Mouse (Mus musculus) embryonic facial prominence, embryonic 13.5 days (tissue): ENCODE data around the gene Gltpd2. TPM values are rescaled to one million over a fixed set of nuclear protein-coding genes. Genes with fewer than 3 reads are reported as not detected.

Experiments
- ATAC-seq: fragments of 200-750 bp; cut with Nextera tagmentation; 2 replicates; pipeline ENCODE4 v1.8.0; 2017; ENCODE audit warnings: low read depth; ENCODE audit not compliant: insufficient number of reproducible peaks, insufficient read depth, low FRiP score, low TSS enrichment
- H3K27ac ChIP-seq: fragments of 300-500 bp; sonication (generic); 2 replicates; pipeline ENCODE4 v1.5.1; 2015; ENCODE audit warnings: moderate library complexity, mild to moderate bottlenecking, inconsistent platforms
- H3K27me3 ChIP-seq: fragments of 300-500 bp; sonication (generic); 2 replicates; pipeline ENCODE4 v1.6.1; 2015; ENCODE audit warnings: mild to moderate bottlenecking, inconsistent platforms
- H3K36me3 ChIP-seq: fragments of 300-500 bp; sonication (generic); 2 replicates; pipeline ENCODE4 v1.6.1; 2015; ENCODE audit warnings: mild to moderate bottlenecking, inconsistent platforms
- H3K4me1 ChIP-seq: fragments of 300-500 bp; sonication (generic); 2 replicates; pipeline ENCODE4 v1.6.1; 2015; ENCODE audit warnings: inconsistent platforms
- H3K4me2 ChIP-seq: fragments of 300-500 bp; sonication (generic); 2 replicates; pipeline ENCODE4 v1.6.1; 2015; ENCODE audit warnings: moderate library complexity, mild to moderate bottlenecking, inconsistent platforms
- H3K4me3 ChIP-seq: fragments of 300-500 bp; sonication (generic); 2 replicates; pipeline ENCODE4 v1.5.1; 2015; ENCODE audit warnings: mild to moderate bottlenecking, inconsistent platforms
- H3K9ac ChIP-seq: fragments of 300-500 bp; sonication (generic); 2 replicates; pipeline ENCODE4 v1.6.1; 2015; ENCODE audit warnings: mild to moderate bottlenecking, inconsistent platforms
- H3K9me3 ChIP-seq: fragments of 300-500 bp; sonication (generic); 2 replicates; pipeline ENCODE4 v1.6.1; 2016; ENCODE audit warnings: inconsistent platforms
- WGBS: fragments of 180-500 bp; shearing (Covaris S2); methylation state at CpG from one replicate; pipeline ENCODE4 v1.1.7; 2015; ENCODE audit warnings: mixed read lengths; 5-methylcytosine and 5-hydroxymethylcytosine counted together
- polyA plus RNA-seq: library from polyadenylated mRNA; unstranded; fragments of >200 nt; fragmentation: Nextera tagmentation; extraction: Ambion mirVana; gene quantifications from 2 replicates; pipeline ENCODE4 v1.2.1, GENCODE M21; 2015

Gene Gltpd2
- polyA plus RNA-seq, 1 experiment from 2014 or later: not detected

GRCm38 (mm10) chr11:70540928-70541327 lies 21.9 kb downstream of the Gltpd2 start:
- peaks cover 41% of the 10 kb centered on the region for H3K27me3 ChIP-seq
- peak overlapping the region; percentile 92 for H3K4me2 ChIP-seq
- peak overlapping the region; percentile 67 for H3K4me3 ChIP-seq
- H3K9ac ChIP-seq: peak overlapping the region; percentile 78; the same call in 1 of the 2 replicates
- no peaks in the 10 kb centered on the region for H3K9me3 ChIP-seq
- WGBS: 84% methylated on average over 7 of the region's 7 CpGs
- ATAC-seq: no peak
- no peaks in the 10 kb centered on the region for H3K36me3 ChIP-seq
- no peak overlapping the region for H3K27ac ChIP-seq
- peaks cover 12% of the 10 kb centered on the region; the same call in 1 of the 2 replicates for H3K4me1 ChIP-seq

- Histone ChIP-seq H3K9me3 (no peaks in the 10 kb centered on the region), H3K27me3 (peaks cover 41% of the 10 kb centered on the region), H3K4me1 (peaks cover 12% of the 10 kb centered on the region; the same call in 1 of the 2 replicates), H3K27ac (no peak overlapping the region), H3K9ac (no peak overlapping the region), H3K4me2 (0 out of 2 replicates have a peak overlapping the region, but pooled peaks have one; percentile 92), H3K36me3 (no peaks in the 10 kb centered on the region), H3K4me3 (no peak overlapping the region)
- 73% methylated on average over 5 of the region's 5 CpGs for WGBS
- no peak for ATAC-seq
Observed at GRCm38 (mm10) chr11:70541415-70541814, 22.4 kb downstream of the Gltpd2 start.

DNA sequence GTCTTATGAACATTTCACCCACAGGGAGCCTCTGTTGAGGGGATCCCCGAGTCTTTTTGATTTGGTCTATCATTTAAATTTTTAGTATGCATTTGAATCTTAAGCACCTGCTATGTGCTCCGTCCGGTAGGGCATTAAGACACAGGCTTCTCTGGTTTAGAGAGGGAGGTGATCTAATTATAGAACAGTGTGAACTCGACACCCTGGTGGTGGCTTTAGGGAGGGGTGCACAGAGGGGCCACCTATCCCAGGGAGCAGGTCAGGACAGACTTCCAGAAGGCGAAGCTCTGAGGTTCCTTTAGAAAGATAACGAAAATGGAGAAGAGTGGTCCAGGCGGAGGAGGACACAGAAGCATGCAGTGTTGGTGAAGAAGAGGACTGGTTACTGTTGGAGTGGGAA lies 25.5 kb downstream of the Gltpd2 start:
- no peak for ATAC-seq
- WGBS: 67% methylated on average over 7 of the region's 7 CpGs
- H3K4me1 ChIP-seq: peaks cover 12% of the 10 kb centered on the region; the same call in 1 of the 2 replicates

DNA sequence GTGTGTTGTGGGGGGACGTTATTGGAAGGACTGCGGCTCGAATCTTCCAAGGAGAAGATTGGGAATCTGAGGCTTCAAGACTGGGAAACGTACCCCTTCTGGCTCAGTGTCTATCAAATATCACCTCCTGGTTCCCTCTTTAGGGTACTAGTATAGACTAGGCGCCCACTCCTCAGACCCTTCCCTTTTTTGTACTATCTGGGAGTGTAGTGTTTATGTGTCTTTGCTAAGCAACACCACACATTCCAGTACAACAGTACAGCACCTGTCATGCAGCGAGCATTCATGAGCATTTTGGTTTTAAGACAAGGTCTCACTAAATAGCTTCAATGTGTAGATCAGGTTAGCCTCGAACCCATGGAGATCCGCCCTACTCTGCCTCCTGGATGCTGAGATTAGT lies 32.5 kb downstream of the Gltpd2 start:
- H3K9me3 ChIP-seq: no peaks in the 10 kb centered on the region
- no peak overlapping the region for H3K27ac ChIP-seq
- peaks cover 7% of the 10 kb centered on the region for H3K4me1 ChIP-seq
- no peak for ATAC-seq
- 85% methylated on average over 8 of the region's 8 CpGs for WGBS
- no peak overlapping the region for H3K4me3 ChIP-seq
- H3K9ac ChIP-seq: no peak overlapping the region
- no peaks in the 10 kb centered on the region for H3K27me3 ChIP-seq
- H3K36me3 ChIP-seq: no peaks in the 10 kb centered on the region
- no peak overlapping the region for H3K4me2 ChIP-seq

More for the DNA sequence above, 25.5 kb downstream of the Gltpd2 start:
- Histone ChIP-seq H3K4me3 (no peak overlapping the region), H3K9me3 (no peaks in the 10 kb centered on the region), H3K4me2 (no peak overlapping the region), H3K36me3 (no peaks in the 10 kb centered on the region), H3K27ac (no peak overlapping the region), H3K9ac (no peak overlapping the region), H3K27me3 (peaks cover 33% of the 10 kb centered on the region)

DNA sequence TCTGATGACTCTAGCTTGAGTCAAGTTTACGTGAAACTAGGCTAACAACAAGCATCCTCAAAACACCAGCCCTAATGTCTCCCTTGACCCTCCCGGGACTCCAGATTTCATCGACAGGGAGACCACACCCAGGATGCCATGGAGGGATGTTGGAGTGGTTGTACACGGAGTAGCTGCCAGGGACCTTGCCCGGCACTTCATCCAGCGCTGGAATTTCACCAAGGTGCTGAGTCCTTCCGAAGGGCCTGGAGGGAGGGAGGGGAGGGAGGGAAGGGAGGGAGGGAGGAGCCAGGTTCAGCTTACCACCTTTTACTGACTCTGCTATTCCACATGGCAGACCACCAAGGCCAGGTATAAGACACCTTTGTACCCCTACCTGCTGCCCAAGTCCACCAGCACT lies 34.9 kb downstream of the Gltpd2 start:
- H3K4me3 ChIP-seq: no peak overlapping the region
- WGBS: 26% methylated on average over 7 of the region's 7 CpGs

DNA sequence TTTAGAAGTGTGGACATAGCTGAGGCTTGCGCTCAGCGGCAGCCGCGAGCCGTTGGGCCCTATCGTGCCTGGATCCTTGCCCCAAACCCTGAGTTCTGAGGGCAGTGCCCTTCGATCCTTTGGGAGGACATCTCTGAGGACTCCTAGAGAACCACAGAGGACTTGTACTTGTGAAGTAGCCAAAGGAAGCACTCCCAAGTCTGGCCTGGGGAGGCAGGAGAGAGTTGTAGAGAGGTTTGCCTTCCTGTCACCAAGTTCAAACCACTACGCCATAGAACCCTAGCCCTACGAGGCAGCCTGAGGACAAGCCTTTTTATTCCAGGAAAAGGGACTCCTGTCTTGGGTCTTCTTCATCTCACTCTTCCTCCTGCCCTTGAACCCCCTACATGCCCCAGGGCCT lies 38.5 kb downstream of the Gltpd2 start:
- Histone ChIP-seq H3K9ac (no peak overlapping the region), H3K4me1 (peaks cover 12% of the 10 kb centered on the region), H3K4me3 (no peak overlapping the region), H3K36me3 (no peaks in the 10 kb centered on the region), H3K9me3 (no peaks in the 10 kb centered on the region), H3K27me3 (no peaks in the 10 kb centered on the region), H3K27ac (no peak overlapping the region), H3K4me2 (no peak overlapping the region)
- WGBS: 89% methylated on average over 9 of the region's 9 CpGs
- no peak for ATAC-seq

More for the DNA sequence above, 34.9 kb downstream of the Gltpd2 start:
- no peak for ATAC-seq
- no peaks in the 10 kb centered on the region for H3K36me3 ChIP-seq
- peaks cover 7% of the 10 kb centered on the region for H3K4me1 ChIP-seq
- no peak overlapping the region for H3K4me2 ChIP-seq
- 0 out of 2 replicates have a peak overlapping the region, but pooled peaks have one; percentile 1 for H3K9ac ChIP-seq
- H3K27me3 ChIP-seq: no peaks in the 10 kb centered on the region
- H3K27ac ChIP-seq: no peak overlapping the region
- no peaks in the 10 kb centered on the region for H3K9me3 ChIP-seq

- Histone ChIP-seq H3K4me3 (peak overlapping the region; percentile 93), H3K36me3 (peaks cover 4% of the 10 kb centered on the region), H3K27ac (peak overlapping the region; percentile 89), H3K4me2 (peak overlapping the region; percentile 85), H3K4me1 (peaks cover 23% of the 10 kb centered on the region), H3K27me3 (no peaks in the 10 kb centered on the region), H3K9me3 (no peaks in the 10 kb centered on the region), H3K9ac (peak overlapping the region; percentile 87; the same call in 1 of the 2 replicates)
- ATAC-seq: no peak; the same call in 1 of the 2 replicates
- 0% methylated on average over 2 of the region's 2 CpGs for WGBS
Observed at GRCm38 (mm10) chr11:70561937-70562286, 42.9 kb downstream of the Gltpd2 start.

GRCm38 (mm10) chr11:70562287-70562994 lies 43.4 kb downstream of the Gltpd2 start, which contains the start of gene Mink1:
Mink1 (plus strand) TSS chr11:70562881.
- WGBS: under 1% methylated on average over 41 of the region's 57 CpGs
- Histone ChIP-seq H3K27ac (peak within 1 kb of the TSS; percentile 89), H3K4me3 (peak within 1 kb of the TSS; percentile 93), H3K4me1 (peaks cover 23% of the 10 kb centered on the region), H3K9me3 (no peaks in the 10 kb centered on the region), H3K4me2 (peak within 1 kb of the TSS; percentile 85), H3K36me3 (peaks cover 5% of the 10 kb centered on the region), H3K27me3 (no peaks in the 10 kb centered on the region), H3K9ac (peak within 1 kb of the TSS; percentile 87)
- peak; percentile 83 for ATAC-seq

- Histone ChIP-seq H3K9me3 (no peaks in the 10 kb centered on the region), H3K27me3 (no peaks in the 10 kb centered on the region), H3K4me1 (peaks cover 23% of the 10 kb centered on the region), H3K4me3 (peak overlapping the region; percentile 93), H3K9ac (peak overlapping the region; percentile 87), H3K4me2 (peak overlapping the region; percentile 85), H3K27ac (peak overlapping the region; percentile 89), H3K36me3 (peaks cover 9% of the 10 kb centered on the region)
- WGBS: 1% methylated on average over 25 of the region's 31 CpGs
- ATAC-seq: peak; percentile 22; the same call in 1 of the 2 replicates
Observed at GRCm38 (mm10) chr11:70562995-70563469, 44.0 kb downstream of the Gltpd2 start.

GRCm38 (mm10) chr11:70563470-70564275 lies 44.7 kb downstream of the Gltpd2 start:
- H3K4me1 ChIP-seq: peaks cover 23% of the 10 kb centered on the region
- no peak for ATAC-seq
- no peaks in the 10 kb centered on the region for H3K27me3 ChIP-seq
- peak overlapping the region; percentile 87 for H3K9ac ChIP-seq
- H3K4me3 ChIP-seq: peak overlapping the region; percentile 93
- peaks cover 13% of the 10 kb centered on the region for H3K36me3 ChIP-seq
- H3K9me3 ChIP-seq: no peaks in the 10 kb centered on the region
- peak overlapping the region; percentile 89 for H3K27ac ChIP-seq
- under 1% methylated on average over 25 of the region's 25 CpGs for WGBS
- H3K4me2 ChIP-seq: peak overlapping the region; percentile 85

- 48% methylated on average over 4 of the region's 4 CpGs for WGBS
- peak overlapping the region; percentile 89; the same call in 1 of the 2 replicates for H3K27ac ChIP-seq
- ATAC-seq: no peak
- H3K4me2 ChIP-seq: peak overlapping the region; percentile 85
- H3K4me1 ChIP-seq: peaks cover 23% of the 10 kb centered on the region
- H3K4me3 ChIP-seq: peak overlapping the region; percentile 93
- H3K9me3 ChIP-seq: no peaks in the 10 kb centered on the region
- H3K27me3 ChIP-seq: no peaks in the 10 kb centered on the region
- H3K9ac ChIP-seq: peak overlapping the region; percentile 87
- H3K36me3 ChIP-seq: peaks cover 13% of the 10 kb centered on the region
Observed at GRCm38 (mm10) chr11:70564276-70564873, 45.4 kb downstream of the Gltpd2 start.
